Mouse (Mus musculus): ENCODE data around the gene Glb1. TPM values are rescaled to one million over a fixed set of nuclear protein-coding genes. Genes with fewer than 3 reads are reported as not detected.
"Not testable (repeated sequence)": the region's sequence is repeated elsewhere in the genome, so short reads cannot be mapped to it uniquely, and the experiment has no call there.

Glb1 gene
- total RNA-seq, 2 experiments from 2014 or later: 21.2 to 29.8 TPM

DNA sequence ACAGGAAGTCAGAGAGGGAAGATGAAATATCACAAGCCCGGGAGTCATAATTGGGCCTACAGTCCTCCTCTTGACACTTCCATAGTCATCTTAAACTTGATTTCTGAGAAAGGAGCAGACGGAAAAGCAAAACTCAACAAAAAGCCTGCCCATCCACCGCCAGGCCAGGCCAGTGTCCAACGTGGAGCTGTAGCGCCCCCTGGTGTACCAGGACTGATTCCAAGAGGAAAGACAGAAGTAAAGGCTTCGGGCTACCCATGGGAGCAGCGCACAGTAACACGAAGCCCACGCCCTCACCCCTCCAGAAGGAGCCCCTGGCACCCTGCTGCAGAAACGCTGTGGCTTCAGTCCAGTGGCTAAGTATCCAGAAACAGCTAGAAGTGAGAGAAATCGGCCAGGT, 97.3 kb downstream of the Glb1 start:
- peak; percentile 73 for ATAC-seq (ENCODE audit: poor library complexity, severe bottlenecking)

DNA sequence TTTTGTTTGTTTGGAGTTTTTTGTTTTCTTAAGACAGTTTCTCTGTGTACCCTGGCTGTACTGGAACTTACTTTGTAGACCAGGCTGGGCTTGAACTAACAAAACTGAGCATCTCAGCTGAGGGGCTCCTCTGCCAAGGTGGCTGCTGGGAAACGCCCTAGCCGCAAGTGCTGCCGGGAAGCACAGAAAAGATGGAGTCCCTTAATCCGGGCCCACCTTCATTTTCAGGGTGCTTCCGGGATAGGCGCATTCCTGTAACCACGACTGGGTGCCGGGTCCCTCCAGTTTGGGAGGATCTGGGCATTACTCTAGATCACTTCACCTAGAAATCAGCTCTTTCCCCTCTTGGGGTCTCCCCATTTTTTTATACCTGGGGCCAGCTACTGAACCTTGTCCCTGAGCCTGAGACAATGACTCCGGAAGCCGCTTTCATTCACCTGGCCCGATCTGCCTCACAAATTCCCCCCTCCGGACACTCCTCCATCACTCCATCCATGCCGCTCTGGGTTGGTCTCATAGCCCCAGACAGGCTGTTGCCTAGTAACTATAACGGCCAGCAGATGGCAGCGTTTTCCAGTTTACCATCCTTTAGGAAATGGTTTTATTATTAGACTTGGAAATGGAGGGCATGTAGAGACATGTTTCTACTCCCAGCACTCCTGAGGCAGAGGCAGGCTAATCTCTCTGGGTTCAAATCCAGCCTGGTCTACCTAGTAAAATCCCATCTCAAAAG, 99.1 kb downstream of the Glb1 start:
- ATAC-seq (ENCODE audit: poor library complexity, severe bottlenecking): peak; percentile 45

DNA sequence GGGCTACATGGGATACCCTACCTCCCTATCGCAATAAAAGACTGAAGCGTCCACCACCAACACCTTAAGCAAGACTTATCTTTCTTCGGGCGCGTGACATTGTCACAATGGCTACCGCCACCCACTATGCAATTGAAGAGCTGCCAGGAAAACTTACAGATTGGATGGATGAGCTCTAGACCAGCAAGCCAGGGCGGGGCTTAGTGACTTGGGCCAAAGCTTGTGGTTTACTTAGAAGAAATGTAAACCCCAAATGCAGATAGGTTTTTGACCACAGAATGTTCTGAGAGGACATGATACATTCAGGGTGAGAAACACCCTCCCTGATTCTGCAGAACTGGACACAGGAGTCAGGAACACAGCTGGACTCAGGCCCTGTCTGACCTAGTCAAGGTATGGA, 100.2 kb downstream of the Glb1 start:
- peak; percentile 52 for ATAC-seq (ENCODE audit: poor library complexity, severe bottlenecking)

DNA sequence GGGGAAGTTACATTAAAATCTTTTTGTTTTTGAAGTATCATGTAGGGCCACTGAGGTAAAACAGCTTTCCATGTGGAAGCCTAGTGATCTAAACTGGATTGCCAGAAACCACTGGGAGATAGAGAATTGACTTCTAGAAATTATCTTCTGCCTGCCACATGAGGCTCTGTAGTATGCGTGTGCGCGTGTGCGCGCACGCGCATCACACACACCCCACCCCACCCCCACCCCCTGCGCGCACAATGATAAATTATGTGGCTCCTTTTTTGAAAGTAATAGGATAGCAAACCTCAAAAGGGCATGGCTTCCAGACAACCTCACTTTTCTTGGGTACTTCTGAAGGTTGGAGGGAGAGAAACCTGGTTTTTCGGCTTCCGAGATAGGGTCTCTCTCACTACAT, 101.0 kb downstream of the Glb1 start:
- no peak for ATAC-seq (ENCODE audit: poor library complexity, severe bottlenecking)

DNA sequence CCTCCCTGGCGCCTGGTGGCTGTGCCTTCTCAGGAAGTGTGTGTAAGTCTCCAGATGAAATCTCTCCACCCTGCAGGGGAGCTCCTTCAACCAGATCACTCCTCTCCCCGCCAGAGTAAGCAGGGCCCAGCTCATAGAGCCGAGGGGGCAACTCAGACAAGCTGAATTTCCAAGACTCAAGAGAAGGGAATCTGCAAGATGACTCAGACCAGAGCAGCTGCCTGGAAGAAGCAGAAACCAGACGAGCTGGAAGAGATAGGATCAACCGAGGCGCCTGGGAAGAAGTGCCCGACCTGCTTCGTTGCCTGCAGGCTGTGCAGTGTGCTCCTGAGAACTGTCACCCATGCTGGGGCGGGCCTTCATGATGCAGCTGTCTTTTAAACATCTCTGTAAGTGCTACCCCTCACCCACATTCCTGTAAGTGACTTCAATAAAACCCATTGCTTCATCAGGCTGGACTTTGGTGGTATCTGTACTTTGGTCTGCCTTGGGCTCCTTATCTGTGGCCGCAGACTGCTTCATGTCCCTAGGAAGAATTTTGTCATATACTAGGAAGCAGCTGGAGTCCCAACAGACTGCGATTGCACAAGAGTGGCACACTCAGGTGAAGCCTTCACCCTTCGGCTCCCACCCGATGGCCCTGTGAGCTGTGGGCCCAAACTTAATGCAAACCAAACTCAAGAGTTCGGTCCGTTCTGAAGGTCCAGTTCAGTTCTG, 102.0 kb downstream of the Glb1 start:
- no peak for ATAC-seq (ENCODE audit: poor library complexity, severe bottlenecking)

DNA sequence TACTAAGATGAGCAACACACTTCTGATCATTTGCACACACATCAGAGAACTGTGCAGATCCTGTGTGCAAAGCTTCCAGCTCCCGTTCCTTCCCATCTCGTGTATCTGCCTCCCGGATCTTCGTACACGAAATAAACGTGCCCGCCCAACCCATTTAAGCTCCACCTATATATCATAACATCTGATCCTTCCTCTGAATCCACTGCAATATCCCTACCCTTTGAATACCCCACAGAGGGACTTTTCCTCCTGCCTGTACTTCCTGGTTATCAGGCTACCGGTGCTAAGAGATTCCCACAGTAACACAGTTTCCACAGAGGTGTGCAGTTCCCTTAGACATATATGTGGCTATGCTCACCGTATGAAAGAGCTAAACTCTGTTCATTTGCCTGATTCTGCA, 103.9 kb downstream of the Glb1 start, which contains the start of gene Ccr4:
Ccr4 (minus strand) TSS at position 101 of the 400 bp plus-strand sequence.
- ATAC-seq (ENCODE audit: poor library complexity, severe bottlenecking): no peak

DNA sequence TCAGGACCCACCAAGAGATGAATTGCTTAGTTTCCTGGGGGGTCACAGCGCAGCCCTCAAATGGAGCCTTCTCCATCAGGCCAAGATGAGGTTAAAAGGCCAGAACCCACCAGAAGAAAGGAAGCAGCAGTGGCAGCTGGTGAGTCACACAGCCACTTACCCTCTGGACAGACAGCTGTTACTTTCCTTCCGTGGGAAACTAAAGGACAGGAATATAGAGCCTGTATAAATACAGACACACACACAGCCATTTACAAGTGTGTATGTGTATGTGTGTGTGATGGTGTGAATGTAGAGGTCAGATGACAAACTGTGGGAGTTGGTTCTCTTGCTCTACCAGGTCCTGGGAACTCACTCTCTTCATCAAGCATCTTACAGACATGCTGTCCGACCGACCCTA, 105.7 kb downstream of the Glb1 start:
- no peak for ATAC-seq (ENCODE audit: poor library complexity, severe bottlenecking)

DNA sequence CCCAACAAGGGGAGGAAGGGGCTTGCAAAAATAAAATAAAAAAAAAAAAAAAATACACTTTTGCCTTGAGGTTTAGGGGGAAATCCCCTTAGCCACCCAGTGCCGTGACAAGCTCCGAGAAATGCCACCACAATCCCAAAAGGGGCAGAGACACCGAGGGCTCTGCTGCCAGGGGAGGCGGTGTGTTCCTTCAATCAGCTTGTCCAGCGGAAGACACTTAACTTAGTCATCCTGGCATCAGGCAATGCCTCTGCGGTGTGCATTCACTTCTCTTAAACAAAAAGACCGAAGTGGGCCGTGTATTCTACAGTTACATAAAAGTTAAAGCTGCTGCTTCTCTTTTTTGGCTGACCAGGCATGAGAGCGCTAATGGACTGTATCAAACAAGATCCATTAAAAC, 106.5 kb downstream of the Glb1 start:
- ATAC-seq (ENCODE audit: poor library complexity, severe bottlenecking): peak; percentile 76

DNA sequence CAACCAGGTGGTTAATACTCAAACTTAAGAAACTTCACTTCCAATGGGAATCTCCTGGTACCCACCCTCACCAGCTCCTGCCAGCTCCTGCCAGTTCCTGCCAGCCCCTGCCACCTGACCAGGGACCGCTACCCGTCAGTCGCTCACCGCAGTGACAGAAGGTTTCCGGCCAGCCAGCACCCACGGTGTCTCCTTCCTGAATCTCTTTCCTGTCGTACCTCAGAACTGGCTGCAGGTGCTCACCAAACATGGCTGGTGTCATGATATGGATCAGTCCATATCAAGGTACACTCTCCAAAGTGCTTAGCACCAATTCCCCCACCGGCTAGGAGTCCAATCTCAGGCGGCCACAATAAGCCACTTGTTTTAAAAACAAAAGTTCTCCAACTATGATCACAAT, 108.9 kb downstream of the Glb1 start:
- ATAC-seq (ENCODE audit: poor library complexity, severe bottlenecking): peak; percentile 44

DNA sequence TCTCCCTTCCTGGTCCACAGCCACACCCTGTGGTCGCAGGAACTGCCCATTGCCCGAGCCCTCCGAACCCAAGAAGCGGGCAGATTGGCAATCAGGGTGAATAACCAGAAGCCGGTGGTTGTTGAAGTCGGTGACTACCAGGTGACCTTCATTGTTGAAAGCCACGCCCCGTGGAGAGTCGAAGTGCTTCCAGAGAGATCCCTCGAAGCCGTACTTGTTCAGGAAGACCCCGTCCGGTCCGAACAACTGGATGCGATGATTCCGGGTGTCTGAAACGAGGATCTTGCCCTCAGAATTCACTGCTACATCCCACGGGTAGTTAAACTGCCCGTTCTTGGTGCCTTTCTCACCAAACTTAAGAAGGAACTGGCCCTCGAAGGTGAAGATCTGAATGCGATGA, 112.0 kb downstream of the Glb1 start:
- no peak for ATAC-seq (ENCODE audit: poor library complexity, severe bottlenecking)

DNA sequence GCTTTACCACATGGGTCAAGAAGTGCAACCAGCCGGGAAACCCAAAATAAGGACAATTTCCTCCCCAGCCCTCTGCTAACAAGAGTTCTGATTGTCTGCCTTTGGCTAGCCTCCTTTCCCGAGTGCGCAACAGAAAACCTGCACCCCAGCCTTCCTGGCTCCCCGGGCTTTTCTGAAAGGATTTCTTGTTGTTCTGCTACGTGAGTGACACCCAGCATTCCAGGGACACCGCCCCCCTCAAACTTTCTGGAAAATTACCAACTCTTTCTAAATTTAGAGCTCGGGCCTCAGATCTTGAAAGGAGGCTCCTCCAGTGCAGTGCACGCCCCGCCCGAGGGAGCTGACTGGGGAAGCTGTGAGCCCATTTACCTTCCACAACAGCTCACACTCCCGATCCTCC, 114.5 kb downstream of the Glb1 start, which contains the start of gene C130032M10Rik:
C130032M10Rik (plus strand) TSS at position 334 of the 400 bp plus-strand sequence.
- no peak for ATAC-seq (ENCODE audit: poor library complexity, severe bottlenecking)

DNA sequence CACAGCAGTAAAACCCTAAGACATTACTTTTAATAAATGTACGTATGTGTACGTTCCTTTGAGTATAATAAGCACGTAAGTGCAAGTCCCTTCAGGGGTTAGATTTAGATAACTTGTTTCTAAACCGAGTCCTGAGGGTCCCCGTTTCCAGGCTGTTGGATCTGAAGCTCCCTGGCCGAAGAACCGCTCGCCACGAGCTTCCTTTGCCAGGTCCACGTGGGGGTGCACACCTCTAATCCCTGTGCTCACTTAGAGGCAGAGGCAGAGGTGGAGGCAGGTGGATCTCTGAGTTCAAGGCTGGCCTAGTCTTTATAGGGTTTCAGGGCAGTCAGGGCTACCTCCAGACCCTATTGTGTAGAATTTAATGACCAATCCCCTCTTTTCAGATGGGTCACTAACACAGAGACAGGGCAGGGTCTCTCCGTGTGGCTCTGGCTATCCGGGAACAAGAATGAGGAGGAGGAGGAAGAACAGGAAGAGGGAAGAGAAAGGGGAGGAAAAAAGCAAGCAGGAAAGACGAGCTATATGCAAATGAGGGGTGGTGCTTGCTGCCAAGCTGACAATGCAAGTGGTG, 117.1 kb downstream of the Glb1 start:
- ATAC-seq (ENCODE audit: poor library complexity, severe bottlenecking): no peak

DNA sequence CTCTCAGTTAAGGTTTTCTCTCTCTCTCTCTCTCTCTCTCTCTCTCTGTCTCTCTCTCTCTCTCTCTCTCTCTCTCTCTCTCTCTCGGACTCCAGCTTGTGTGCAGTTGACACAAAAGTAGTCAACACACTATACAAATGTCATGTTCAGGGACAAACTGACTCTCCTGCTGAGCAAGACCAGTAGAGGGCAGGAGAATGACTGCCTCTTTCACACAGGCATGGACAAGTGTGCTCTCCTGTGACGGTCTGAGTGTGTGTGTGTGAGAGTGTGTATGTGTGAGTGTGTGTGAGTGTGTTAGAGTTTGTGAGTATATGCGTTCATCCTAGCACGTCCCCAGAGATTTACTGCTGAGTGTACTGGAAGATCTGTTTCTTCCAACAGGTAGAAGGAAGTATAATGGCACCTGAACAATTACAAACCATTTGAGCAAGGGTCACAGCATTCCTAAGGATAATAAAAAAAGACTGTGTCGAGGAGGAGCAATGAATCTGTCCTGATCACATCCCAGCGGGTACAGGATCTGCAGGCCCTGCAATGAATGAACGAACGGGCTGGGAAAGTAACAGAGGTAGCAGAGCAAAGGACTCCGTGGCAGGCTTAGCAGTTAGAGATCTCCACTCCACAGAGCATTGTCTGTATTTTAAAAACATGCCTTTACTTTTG, 118.1 kb downstream of the Glb1 start:
- ATAC-seq (ENCODE audit: poor library complexity, severe bottlenecking): no peak

DNA sequence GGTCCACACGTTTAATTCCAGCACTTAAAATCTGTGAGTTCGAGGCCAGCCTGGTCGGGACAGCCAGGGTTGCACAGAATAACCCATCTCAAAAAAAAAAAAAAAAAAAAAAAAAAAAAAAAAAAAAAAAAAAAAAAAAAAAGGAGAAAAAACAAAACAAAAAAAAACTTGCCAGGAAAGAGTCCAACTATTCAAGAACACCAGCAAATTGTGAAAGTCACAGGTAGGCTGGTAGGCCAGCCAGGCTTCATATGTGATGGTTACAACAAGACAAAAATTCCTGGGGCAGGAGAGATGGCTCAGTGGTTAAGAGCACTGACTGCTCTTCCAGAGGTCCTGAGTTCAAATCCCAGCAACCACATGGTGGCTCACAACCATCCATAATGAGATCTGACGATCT, 119.7 kb downstream of the Glb1 start:
- not testable (repeated sequence) for ATAC-seq (ENCODE audit: poor library complexity, severe bottlenecking)

DNA sequence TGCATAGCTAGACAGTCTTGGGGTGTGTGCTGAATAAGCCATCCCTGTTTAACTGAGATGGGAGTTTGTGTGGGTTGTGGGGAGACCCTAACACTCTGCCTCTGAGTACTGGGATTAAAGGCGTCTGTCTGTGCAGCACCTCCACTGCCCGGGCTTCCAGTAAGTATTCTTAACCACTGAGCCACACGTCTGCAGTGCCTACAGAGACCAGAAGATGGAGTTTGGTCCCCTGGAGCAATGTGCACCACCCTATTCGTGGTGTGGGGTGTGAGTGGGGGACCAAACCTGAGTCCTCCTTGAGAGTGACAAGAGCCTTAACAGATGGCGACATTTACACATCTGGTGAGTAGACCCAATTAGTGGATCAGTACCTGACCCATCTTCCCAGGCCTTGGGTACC, 121.2 kb downstream of the Glb1 start:
- no peak for ATAC-seq (ENCODE audit: poor library complexity, severe bottlenecking)

DNA sequence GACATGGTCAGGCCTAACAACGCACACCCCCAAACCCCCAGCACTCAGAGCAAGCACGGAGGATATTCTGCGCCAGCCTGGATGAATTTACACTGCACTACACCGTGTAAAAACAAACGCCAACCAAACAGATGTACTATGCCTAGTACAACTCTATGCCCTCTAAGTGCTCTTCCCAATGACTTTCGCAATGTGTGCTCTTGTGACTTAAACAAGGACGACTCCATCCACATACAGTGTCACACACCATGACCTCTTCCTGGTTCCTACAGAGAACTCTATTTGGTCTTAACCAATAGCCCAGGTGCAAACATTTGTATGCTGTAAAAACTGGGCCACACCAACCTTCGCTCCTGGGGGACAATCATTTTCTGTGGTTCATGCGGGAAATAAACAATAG, 121.6 kb downstream of the Glb1 start:
- no peak for ATAC-seq (ENCODE audit: poor library complexity, severe bottlenecking)

Other genes with a start within 250 kb of the Glb1 start
- gene Bcl2a1c, start 70.9 kb upstream of the Glb1 start, total RNA-seq (2015): not detected in 2 replicates
- gene Bcl2a1c, start 70.9 kb upstream of the Glb1 start, total RNA-seq (2017): not detected in 2 replicates
- 23.8 and 32.6 TPM in 2 replicates for gene Crtap, start 10.4 kb upstream of the Glb1 start, total RNA-seq (2015)
- gene Crtap, start 10.4 kb upstream of the Glb1 start, total RNA-seq (2017): 5.6 and 13.1 TPM in 2 replicates
- 1.2 and 2.4 TPM in 2 replicates for gene Tmppe, start within 50 bp of the Glb1 start, total RNA-seq (2015)
- gene Tmppe, start within 50 bp of the Glb1 start, total RNA-seq (2017): 4.6 and 6.9 TPM in 2 replicates
- 0.18 TPM in 1 of 2 replicates, not detected in the other for gene Ccr4, start 103.8 kb downstream of the Glb1 start, total RNA-seq (2015)
- gene Ccr4, start 103.8 kb downstream of the Glb1 start, total RNA-seq (2017): 0.07 TPM in 1 of 2 replicates, not detected in the other
- gene C130032M10Rik, start 114.6 kb downstream of the Glb1 start, total RNA-seq (2015): not detected in 2 replicates
- not detected in 2 replicates for gene C130032M10Rik, start 114.6 kb downstream of the Glb1 start, total RNA-seq (2017)
- not detected in 2 replicates for gene Trim71, start 163.3 kb downstream of the Glb1 start, total RNA-seq (2015)
- not detected in 2 replicates for gene Trim71, start 163.3 kb downstream of the Glb1 start, total RNA-seq (2017)
- 14.3 and 14.7 TPM in 2 replicates for gene Cnot10, start 239.1 kb downstream of the Glb1 start, total RNA-seq (2015)
- gene Cnot10, start 239.1 kb downstream of the Glb1 start, total RNA-seq (2017): 26.8 and 33.3 TPM in 2 replicates